Mouse (Mus musculus): Measurements from ENCODE around the gene Wbp2. TPM values are rescaled to one million over a fixed set of nuclear protein-coding genes. Genes with fewer than 3 reads are reported as not detected.
A peak's percentile ranks its signal among the peaks of the same experiment; 100 is the strongest.

Wbp2 gene
- polyA plus RNA-seq, 1 experiment: 267 TPM

- no peak for DNase-seq
- no peaks in the 10 kb centered on the region; the same call in 1 of the 2 replicates for H3K4me1 ChIP-seq (ENCODE audit: control insufficient read depth, insufficient read depth, low read length)
- 73% methylated on average over 11 of the region's 11 CpGs for WGBS
- no peak overlapping the region for H3K4me3 ChIP-seq (replicated peaks; ENCODE audit: extremely low read depth, low read depth, low read length)
- no peak for TF ChIP-seq CTCF (IDR thresholded peaks at IDR 0.05; ENCODE audit: insufficient read depth, low read length)
- TF ChIP-seq POLR2A (IDR thresholded peaks at IDR 0.05; ENCODE audit: borderline replicate concordance, extremely low read depth, low read depth, low read length): no peak
Measured at GRCm38 (mm10) chr11:116059691-116060025, 27.1 kb downstream of the Wbp2 start.

- H3K4me3 ChIP-seq (replicated peaks; ENCODE audit: extremely low read depth, low read depth, low read length): no peak overlapping the region
- no peaks in the 10 kb centered on the region; the same call in 1 of the 2 replicates for H3K4me1 ChIP-seq (ENCODE audit: control insufficient read depth, insufficient read depth, low read length)
- no peak for DNase-seq
- 87% methylated on average over 17 of the region's 17 CpGs for WGBS
- no peak for TF ChIP-seq CTCF (IDR thresholded peaks at IDR 0.05; ENCODE audit: insufficient read depth, low read length)
- no peak for TF ChIP-seq POLR2A (IDR thresholded peaks at IDR 0.05; ENCODE audit: borderline replicate concordance, extremely low read depth, low read depth, low read length)
Measured at GRCm38 (mm10) chr11:116058868-116059690, 27.7 kb downstream of the Wbp2 start.

- no peak for TF ChIP-seq POLR2A (IDR thresholded peaks at IDR 0.05; ENCODE audit: borderline replicate concordance, extremely low read depth, low read depth, low read length)
- TF ChIP-seq CTCF (IDR thresholded peaks at IDR 0.05; ENCODE audit: insufficient read depth, low read length): no peak
- 75% methylated on average over 12 of the region's 12 CpGs for WGBS
- Histone ChIP-seq H3K4me3 (replicated peaks; ENCODE audit: extremely low read depth, low read depth, low read length) (no peak overlapping the region), H3K4me1 (ENCODE audit: control insufficient read depth, insufficient read depth, low read length) (no peaks in the 10 kb centered on the region; the same call in 1 of the 2 replicates)
- no peak for DNase-seq
Measured at GRCm38 (mm10) chr11:116058022-116058614, 28.7 kb downstream of the Wbp2 start.

GRCm38 (mm10) chr11:116057237-116057881, 29.4 kb downstream of the Wbp2 start:
- no peak for DNase-seq
- no peaks in the 10 kb centered on the region; the same call in 1 of the 2 replicates for H3K4me1 ChIP-seq (ENCODE audit: control insufficient read depth, insufficient read depth, low read length)
- WGBS: 67% methylated on average over 4 of the region's 4 CpGs
- TF ChIP-seq CTCF (IDR thresholded peaks at IDR 0.05; ENCODE audit: insufficient read depth, low read length) (no peak), POLR2A (IDR thresholded peaks at IDR 0.05; ENCODE audit: borderline replicate concordance, extremely low read depth, low read depth, low read length) (no peak)
- no peak overlapping the region for H3K4me3 ChIP-seq (replicated peaks; ENCODE audit: extremely low read depth, low read depth, low read length)

GRCm38 (mm10) chr11:116055873-116056272, 30.9 kb downstream of the Wbp2 start:
- TF ChIP-seq CTCF (IDR thresholded peaks at IDR 0.05; ENCODE audit: insufficient read depth, low read length) (no peak), POLR2A (IDR thresholded peaks at IDR 0.05; ENCODE audit: borderline replicate concordance, extremely low read depth, low read depth, low read length) (no peak)
- H3K4me1 ChIP-seq (ENCODE audit: control insufficient read depth, insufficient read depth, low read length): peaks cover 4% of the 10 kb centered on the region; the same call in 1 of the 2 replicates
- 92% methylated on average over 11 of the region's 11 CpGs for whole genome bisulfite sequencing
- DNase-seq: no peak
- H3K4me3 ChIP-seq (replicated peaks; ENCODE audit: extremely low read depth, low read depth, low read length): no peak overlapping the region

GRCm38 (mm10) chr11:116053510-116054229, 33.1 kb downstream of the Wbp2 start:
- no peak for TF ChIP-seq POLR2A (IDR thresholded peaks at IDR 0.05; ENCODE audit: borderline replicate concordance, extremely low read depth, low read depth, low read length)
- no peak for TF ChIP-seq CTCF (IDR thresholded peaks at IDR 0.05; ENCODE audit: insufficient read depth, low read length)
- 73% methylated on average over 9 of the region's 9 CpGs for WGBS
- no peak overlapping the region for H3K4me3 ChIP-seq (replicated peaks; ENCODE audit: extremely low read depth, low read depth, low read length)
- peaks cover 11% of the 10 kb centered on the region; the same call in 1 of the 2 replicates for H3K4me1 ChIP-seq (ENCODE audit: control insufficient read depth, insufficient read depth, low read length)
- peak; percentile 74 for DNase-seq

- peaks cover 11% of the 10 kb centered on the region; the same call in 1 of the 2 replicates for H3K4me1 ChIP-seq (ENCODE audit: control insufficient read depth, insufficient read depth, low read length)
- no peak overlapping the region for H3K4me3 ChIP-seq (replicated peaks; ENCODE audit: extremely low read depth, low read depth, low read length)
- TF ChIP-seq POLR2A (IDR thresholded peaks at IDR 0.05; ENCODE audit: borderline replicate concordance, extremely low read depth, low read depth, low read length): no peak
- no peak for TF ChIP-seq CTCF (IDR thresholded peaks at IDR 0.05; ENCODE audit: insufficient read depth, low read length)
- WGBS: 67% methylated on average over 4 of the region's 4 CpGs
- DNase-seq: no peak
Measured at GRCm38 (mm10) chr11:116050196-116050595, 36.6 kb downstream of the Wbp2 start.

- no peak for DNase-seq
- WGBS: 71% methylated on average over 2 of the region's 2 CpGs
Measured at GRCm38 (mm10) chr11:116049610-116050009, 37.2 kb downstream of the Wbp2 start.

GRCm38 (mm10) chr11:116045173-116045572, 41.6 kb downstream of the Wbp2 start:
- DNase-seq: no peak
- TF ChIP-seq POLR2A (IDR thresholded peaks at IDR 0.05; ENCODE audit: borderline replicate concordance, extremely low read depth, low read depth, low read length) (no peak), CTCF (IDR thresholded peaks at IDR 0.05; ENCODE audit: insufficient read depth, low read length) (no peak)
- Histone ChIP-seq H3K4me3 (replicated peaks; ENCODE audit: extremely low read depth, low read depth, low read length) (no peak overlapping the region), H3K4me1 (ENCODE audit: control insufficient read depth, insufficient read depth, low read length) (peaks cover 4% of the 10 kb centered on the region; the same call in 1 of the 2 replicates)
- 93% methylated on average over 6 of the region's 6 CpGs for WGBS

More at GRCm38 (mm10) chr11:116049610-116050009, 37.2 kb downstream of the Wbp2 start:
- TF ChIP-seq POLR2A (IDR thresholded peaks at IDR 0.05; ENCODE audit: borderline replicate concordance, extremely low read depth, low read depth, low read length) (no peak), CTCF (IDR thresholded peaks at IDR 0.05; ENCODE audit: insufficient read depth, low read length) (no peak)
- Histone ChIP-seq H3K4me3 (replicated peaks; ENCODE audit: extremely low read depth, low read depth, low read length) (no peak overlapping the region), H3K4me1 (ENCODE audit: control insufficient read depth, insufficient read depth, low read length) (peaks cover 11% of the 10 kb centered on the region; the same call in 1 of the 2 replicates)
